Mouse (Mus musculus) heart, postnatal 0 days (tissue): ENCODE measurements at regions not wholly inside any gene's neighbourhood (a gene's known extent, or its start where the extent isn't known, plus 50 kb on each side); places are given as distances from the start of the nearest gene placed in this dataset.

Source experiments
- CTCF ChIP-seq: IDR thresholded peaks from 2 replicates; pipeline ENCODE4 v1.5.1; 2016; ENCODE audit warnings: antibody characterized with exemption, control low read depth, low read depth
- EP300 ChIP-seq: IDR thresholded peaks from 2 replicates; pipeline ENCODE4 v1.6.1; 2016; ENCODE audit warnings: antibody characterized with exemption, low read depth

DNA sequence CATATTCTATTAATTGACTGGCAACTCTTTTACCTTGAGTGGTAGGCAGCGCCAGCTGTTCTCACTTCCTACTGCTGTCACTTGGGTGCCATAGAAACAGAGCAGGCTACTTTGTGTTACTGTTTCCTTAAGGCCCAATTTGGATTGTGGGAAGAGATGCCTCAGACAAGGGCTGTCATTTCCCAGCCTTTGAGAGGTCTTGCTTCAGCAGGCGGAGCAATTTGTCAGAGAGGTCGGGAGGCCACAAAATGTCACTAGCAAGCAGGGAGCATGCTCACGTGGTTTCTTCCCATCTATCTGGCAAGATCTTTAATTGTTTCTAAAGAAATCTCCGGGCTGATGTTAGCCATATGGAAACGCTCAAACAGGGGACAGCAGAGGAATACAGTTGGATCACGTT lies 99.3 kb upstream of the Plxnc1 start:
- TF ChIP-seq CTCF (no peak), EP300 (no peak)
